Mouse (Mus musculus): ENCODE data around the gene Ms4a6c. TPM values are rescaled to one million over a fixed set of nuclear protein-coding genes. Genes with fewer than 3 reads are reported as not detected.

Gene Ms4a6c
- polyA plus RNA-seq, 1 experiment, result not detected

DNA sequence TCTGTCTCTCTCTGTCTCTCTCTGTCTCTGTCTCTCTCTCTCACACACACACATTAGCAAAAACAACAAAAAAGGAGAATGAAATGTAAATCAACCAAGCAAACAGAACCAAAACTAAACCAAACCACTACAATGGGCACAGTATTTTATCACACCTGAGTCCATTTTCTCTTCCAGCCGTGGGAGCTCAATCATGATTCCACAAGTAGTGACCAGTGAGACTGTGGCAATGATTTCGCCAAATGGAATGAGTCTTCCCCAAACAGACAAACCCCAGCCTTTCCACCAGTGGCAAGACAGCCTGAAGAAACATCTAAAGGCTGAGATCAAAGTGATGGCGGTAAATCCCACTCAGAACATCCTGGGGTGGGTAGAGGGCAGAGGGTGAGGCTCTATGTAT lies 51.0 kb downstream of the Ms4a6c start:
- no peaks in the 10 kb centered on the region for H3K27me3 ChIP-seq (ENCODE audit: control insufficient read depth)
- H3K36me3 ChIP-seq (ENCODE audit: control insufficient read depth), result no peaks in the 10 kb centered on the region
- no peaks in the 10 kb centered on the region for H3K4me1 ChIP-seq (ENCODE audit: control insufficient read depth)
- no peaks in the 10 kb centered on the region for H3K9me3 ChIP-seq (ENCODE audit: control insufficient read depth, low read length)
- H3K4me3 ChIP-seq (replicated peaks), result no peak overlapping the region
- no peak for TF ChIP-seq GATA1 (IDR thresholded peaks at IDR 0.05; ENCODE audit: low read length)
- no peak for TF ChIP-seq TAL1 (IDR thresholded peaks at IDR 0.05; ENCODE audit: low read length)

Other genes starting within 250 kb of the Ms4a6c start
- gene Ms4a12, start 236.9 kb upstream of the Ms4a6c start, polyA plus RNA-seq (2012), result not detected in 2 replicates
- not detected in 2 replicates for gene Ms4a1, start 203.1 kb upstream of the Ms4a6c start, polyA plus RNA-seq (2012)
- gene Ms4a5, start 185.5 kb upstream of the Ms4a6c start, polyA plus RNA-seq (2012), result not detected in 2 replicates
- not detected in 2 replicates for gene Ms4a14, start 154.9 kb upstream of the Ms4a6c start, polyA plus RNA-seq (2012)
- not detected in 2 replicates for gene Ms4a7, start 133.2 kb upstream of the Ms4a6c start, polyA plus RNA-seq (2012)
- not detected in 2 replicates for gene Ms4a4a, start 93.8 kb upstream of the Ms4a6c start, polyA plus RNA-seq (2012)
- gene Ms4a4c, start 64.6 kb upstream of the Ms4a6c start, polyA plus RNA-seq (2012), result not detected in 2 replicates
- gene Ms4a4b, start 25.8 kb upstream of the Ms4a6c start, polyA plus RNA-seq (2012), result 0.05 TPM in 1 of 2 replicates, not detected in the other
- gene Gm8369, start 16.6 kb downstream of the Ms4a6c start, polyA plus RNA-seq (2012), result not detected in 2 replicates
- not detected in 2 replicates for gene Ms4a6b, start 47.1 kb downstream of the Ms4a6c start, polyA plus RNA-seq (2012)
- gene Ms4a4d, start 67.4 kb downstream of the Ms4a6c start, polyA plus RNA-seq (2012), result not detected in 2 replicates
- gene Ms4a6d, start 135.5 kb downstream of the Ms4a6c start, polyA plus RNA-seq (2012), result not detected in 2 replicates
- gene Ms4a2, start 154.4 kb downstream of the Ms4a6c start, polyA plus RNA-seq (2012), result 0.01 and 0.05 TPM in 2 replicates
- gene Ms4a3, start 171.5 kb downstream of the Ms4a6c start, polyA plus RNA-seq (2012), result 0.06 TPM in 1 of 2 replicates, not detected in the other
- gene Oosp2, start 191.2 kb downstream of the Ms4a6c start, polyA plus RNA-seq (2012), result not detected in 2 replicates
- not detected in 2 replicates for gene Oosp1, start 221.8 kb downstream of the Ms4a6c start, polyA plus RNA-seq (2012)
- not detected in 2 replicates for gene Oosp3, start 227.7 kb downstream of the Ms4a6c start, polyA plus RNA-seq (2012)